Mouse (Mus musculus) gastrocnemius, postnatal 36 days (tissue): Measurements from ENCODE around the gene Ern1. TPM values are rescaled to one million over a fixed set of nuclear protein-coding genes. Genes with fewer than 3 reads are reported as not detected.

Source experiments
- DNase-seq, 2 experiments: peaks; one replicate each; pipeline ENCODE4 v3.0.0; 2022
- intact Hi-C: fragments of 180-260 bp; cut with DNase I; formaldehyde crosslinking; loops from one replicate; pipeline ENCODE4 v1.15.1; 2025
- long read RNA-seq, 2 experiments: library from polyadenylated mRNA; stranded (forward); transcript quantifications; one replicate each; pipeline ENCODE4 v2.0.0; 2021
- total RNA-seq, 2 experiments: library from RNA; stranded (reverse); gene quantifications; 2 replicates each; pipeline ENCODE4 v1.2.3; 2021

The Ern1 gene
- 1 to 10 TPM; 5.2 to 8.1 TPM for total RNA-seq
- long read RNA-seq, experiment 1, partial matches to known transcripts: 0 of 1 reads
- long read RNA-seq, experiment 1, other reads (novel, unspliced or antisense): 1 of 1 reads
- long read RNA-seq, experiment 2, partial matches to known transcripts: 0 of 1 reads
- long read RNA-seq, experiment 2, other reads (novel, unspliced or antisense): 1 of 1 reads

- DNase-seq: peak; percentile 94 to 96
- intact Hi-C loops: loop anchor here (10.0 kb wide), 1 partner anchor 203 kb away; no protein-coding TSS in a partner anchor
These were observed at the start of gene Ern1 for GRCm38 (mm10) chr11:106487733-106488115. Gene Ern1, minus strand, starts transcription at chr11:106487852.

GRCm38 (mm10) chr11:106536253-106536912, 48.7 kb upstream of the Ern1 start:
- no peak for DNase-seq
- intact Hi-C loops: no loop called here

GRCm38 (mm10) chr11:106535660-106536252, 48.1 kb upstream of the Ern1 start:
- no peak for DNase-seq
- intact Hi-C loops: no loop called here

GRCm38 (mm10) chr11:106532248-106532790, 44.7 kb upstream of the Ern1 start:
- intact Hi-C loops: no loop called here
- no peak for DNase-seq

GRCm38 (mm10) chr11:106529786-106530185, 42.1 kb upstream of the Ern1 start:
- intact Hi-C loops: no loop called here
- no peak for DNase-seq

GRCm38 (mm10) chr11:106529113-106529512, 41.5 kb upstream of the Ern1 start:
- no peak for DNase-seq
- intact Hi-C loops: no loop called here

GRCm38 (mm10) chr11:106527926-106528325, 40.3 kb upstream of the Ern1 start:
- DNase-seq: no peak
- intact Hi-C loops: no loop called here

GRCm38 (mm10) chr11:106527147-106527821, 39.6 kb upstream of the Ern1 start:
- DNase-seq: no peak
- intact Hi-C loops: no loop called here

- intact Hi-C loops: no loop called here
- no peak for DNase-seq
These were observed 34.9 kb upstream of the Ern1 start for GRCm38 (mm10) chr11:106522538-106522937.

- intact Hi-C loops: no loop called here
- DNase-seq: peak in 1 of 2 experiments; percentile 24
These were observed 34.0 kb upstream of the Ern1 start for GRCm38 (mm10) chr11:106521612-106522011.

- DNase-seq: no peak
- intact Hi-C loops: no loop called here
These were observed 32.8 kb upstream of the Ern1 start for GRCm38 (mm10) chr11:106520404-106520803.

GRCm38 (mm10) chr11:106519519-106519918, 31.9 kb upstream of the Ern1 start:
- no peak for DNase-seq
- intact Hi-C loops: no loop called here

- DNase-seq: no peak
- intact Hi-C loops: no loop called here
These were observed 30.7 kb upstream of the Ern1 start for GRCm38 (mm10) chr11:106518391-106518790.

- no peak for DNase-seq
- intact Hi-C loops: no loop called here
These were observed 27.6 kb upstream of the Ern1 start for GRCm38 (mm10) chr11:106515079-106515745.

- peak in 1 of 2 experiments; percentile 12 for DNase-seq
- intact Hi-C loops: no loop called here
These were observed 26.8 kb upstream of the Ern1 start for GRCm38 (mm10) chr11:106514446-106514845.

- intact Hi-C loops: loop anchor here (2.0 kb wide), 1 partner anchor 114 kb away; no protein-coding TSS in a partner anchor
- peak in 1 of 2 experiments; percentile 31 for DNase-seq
These were observed 25.5 kb upstream of the Ern1 start for GRCm38 (mm10) chr11:106513166-106513565.

GRCm38 (mm10) chr11:106512006-106512390, 24.3 kb upstream of the Ern1 start:
- intact Hi-C loops: loop anchor here (2.0 kb wide), 1 partner anchor 115 kb away; no protein-coding TSS in a partner anchor
- DNase-seq: no peak

- intact Hi-C loops: loop anchor here (2.0 kb wide), 1 partner anchor 115 kb away; no protein-coding TSS in a partner anchor
- no peak for DNase-seq
These were observed 23.8 kb upstream of the Ern1 start for GRCm38 (mm10) chr11:106511236-106512005.

- DNase-seq: no peak
- intact Hi-C loops: no loop called here
These were observed 20.0 kb upstream of the Ern1 start for GRCm38 (mm10) chr11:106507638-106508037.

- DNase-seq: no peak
- intact Hi-C loops: no loop called here
These were observed 18.6 kb upstream of the Ern1 start for GRCm38 (mm10) chr11:106506211-106506610.
